Mouse (Mus musculus): ENCODE measurements around the gene Pacsin1. TPM values are rescaled to one million over a fixed set of nuclear protein-coding genes. Genes with fewer than 3 reads are reported as not detected.
"Not testable (repeated sequence)": the region's sequence is repeated elsewhere in the genome, so short reads cannot be mapped to it uniquely, and the experiment has no call there.

Gene Pacsin1
- polyA plus RNA-seq, 1 experiment from 2014 or later, result 4.7 TPM

DNA sequence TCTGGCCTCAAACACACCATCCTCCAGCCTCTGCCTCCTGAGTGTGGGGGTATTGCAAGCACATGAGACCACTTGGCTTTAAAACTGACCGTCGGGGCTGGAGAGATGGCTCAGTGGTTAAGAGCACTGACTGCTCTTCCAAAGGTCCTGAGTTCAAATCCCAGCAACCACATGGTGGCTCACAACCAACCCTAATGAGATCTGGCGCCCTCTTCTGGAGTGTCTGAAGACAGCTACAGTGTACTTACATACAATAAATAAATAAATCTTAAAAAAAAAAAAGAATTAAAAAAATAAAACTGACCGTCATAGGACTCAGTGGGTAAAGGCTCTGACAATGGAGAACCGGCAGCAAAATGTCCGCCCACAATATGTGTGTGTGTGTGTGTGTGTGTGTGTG is 15.5 kb upstream of the Pacsin1 start:
- WGBS, result 91% methylated on average over 6 of the region's 6 CpGs
- H3K9me3 ChIP-seq (replicated peaks; ENCODE audit: control insufficient read depth, low read length); H3K9ac ChIP-seq (replicated peaks; ENCODE audit: low read length); DNase-seq (ENCODE audit: low spot score); ATAC-seq (replicated peaks; ENCODE audit: insufficient number of reproducible peaks, low FRiP score, low TSS enrichment, low read depth); H3K4me2 ChIP-seq (ENCODE audit: low read depth, low read length); H3K4me1 ChIP-seq (ENCODE audit: control insufficient read depth, insufficient read depth, low read length); H3K4me3 ChIP-seq (ENCODE audit: low read depth, low read length); H3K36me3 ChIP-seq (replicated peaks; ENCODE audit: control insufficient read depth, insufficient read depth, low read depth, low read length); H3K27me3 ChIP-seq (ENCODE audit: control insufficient read depth, insufficient read depth, low read length); H3K27ac ChIP-seq (replicated peaks; ENCODE audit: low read depth, low read length): not testable (repeated sequence)

DNA sequence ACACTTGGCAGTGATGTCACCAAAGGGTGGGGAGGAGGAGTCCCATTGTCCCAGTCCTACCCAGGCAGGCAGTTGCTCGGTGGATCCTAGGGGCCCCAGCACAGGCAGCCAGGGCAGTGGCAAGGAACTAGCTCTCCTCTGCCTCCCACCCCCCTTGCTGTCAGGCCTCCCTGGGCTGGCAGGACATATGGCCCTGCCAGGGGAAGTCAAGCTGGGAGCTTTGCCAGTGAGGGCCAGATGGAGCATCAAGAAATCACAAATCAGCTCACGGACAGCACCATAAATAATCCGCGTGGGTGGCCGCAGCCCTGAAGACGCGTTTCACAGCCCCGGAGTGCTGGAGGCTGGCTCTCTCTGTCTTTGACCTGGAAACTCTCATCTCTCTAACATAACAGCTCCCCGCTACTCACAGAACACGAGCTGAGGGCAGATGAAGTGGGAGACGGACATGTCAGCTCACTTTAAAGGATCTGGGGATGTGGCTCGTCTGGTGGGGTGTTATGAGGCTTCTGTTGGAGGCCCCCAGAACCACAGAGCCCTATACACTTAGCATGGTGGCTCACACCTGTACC is 12.7 kb upstream of the Pacsin1 start:
- Histone ChIP-seq H3K36me3 (replicated peaks; ENCODE audit: control insufficient read depth, insufficient read depth, low read depth, low read length) (no peaks in the 10 kb centered on the region), H3K9ac (replicated peaks; ENCODE audit: low read length) (peak overlapping the region; percentile 22), H3K4me1 (ENCODE audit: control insufficient read depth, insufficient read depth, low read length) (no peaks in the 10 kb centered on the region), H3K4me2 (ENCODE audit: low read depth, low read length) (no peak overlapping the region), H3K9me3 (replicated peaks; ENCODE audit: control insufficient read depth, low read length) (no peaks in the 10 kb centered on the region), H3K27ac (replicated peaks; ENCODE audit: low read depth, low read length) (no peak overlapping the region), H3K4me3 (ENCODE audit: low read depth, low read length) (no peak overlapping the region), H3K27me3 (ENCODE audit: control insufficient read depth, insufficient read depth, low read length) (no peaks in the 10 kb centered on the region)
- DNase-seq (ENCODE audit: low spot score), result no peak
- no peak for ATAC-seq (replicated peaks; ENCODE audit: insufficient number of reproducible peaks, low FRiP score, low TSS enrichment, low read depth)
- 37% methylated on average over 12 of the region's 12 CpGs for whole genome bisulfite sequencing

DNA sequence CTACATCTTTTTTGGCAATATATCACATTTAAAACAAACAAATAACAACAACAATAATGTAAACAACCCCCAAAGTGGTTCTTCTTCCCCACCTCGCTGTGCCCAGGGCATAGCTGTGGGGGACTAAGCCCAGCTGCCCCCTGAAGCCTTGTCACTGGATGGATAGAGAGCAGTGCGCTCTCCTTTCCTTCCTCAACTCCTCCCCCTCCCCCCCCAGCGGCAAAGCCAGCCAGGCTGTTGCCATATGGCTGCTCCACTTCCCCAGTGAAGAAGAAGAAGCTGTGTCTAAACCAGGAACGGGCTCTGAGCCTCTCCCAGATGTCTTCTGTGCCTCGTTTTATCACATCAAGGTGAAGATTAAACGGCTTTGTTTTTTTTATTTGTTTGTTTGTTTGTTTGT is 12.2 kb upstream of the Pacsin1 start:
- Histone ChIP-seq H3K27me3 (ENCODE audit: control insufficient read depth, insufficient read depth, low read length) (no peaks in the 10 kb centered on the region), H3K9ac (replicated peaks; ENCODE audit: low read length) (no peak overlapping the region), H3K9me3 (replicated peaks; ENCODE audit: control insufficient read depth, low read length) (no peaks in the 10 kb centered on the region), H3K4me2 (ENCODE audit: low read depth, low read length) (no peak overlapping the region), H3K4me1 (ENCODE audit: control insufficient read depth, insufficient read depth, low read length) (no peaks in the 10 kb centered on the region), H3K27ac (replicated peaks; ENCODE audit: low read depth, low read length) (no peak overlapping the region), H3K36me3 (replicated peaks; ENCODE audit: control insufficient read depth, insufficient read depth, low read depth, low read length) (no peaks in the 10 kb centered on the region), H3K4me3 (ENCODE audit: low read depth, low read length) (no peak overlapping the region)
- 53% methylated on average over 6 of the region's 6 CpGs for WGBS
- DNase-seq (ENCODE audit: low spot score) (no peak), ATAC-seq (replicated peaks; ENCODE audit: insufficient number of reproducible peaks, low FRiP score, low TSS enrichment, low read depth) (no peak)

DNA sequence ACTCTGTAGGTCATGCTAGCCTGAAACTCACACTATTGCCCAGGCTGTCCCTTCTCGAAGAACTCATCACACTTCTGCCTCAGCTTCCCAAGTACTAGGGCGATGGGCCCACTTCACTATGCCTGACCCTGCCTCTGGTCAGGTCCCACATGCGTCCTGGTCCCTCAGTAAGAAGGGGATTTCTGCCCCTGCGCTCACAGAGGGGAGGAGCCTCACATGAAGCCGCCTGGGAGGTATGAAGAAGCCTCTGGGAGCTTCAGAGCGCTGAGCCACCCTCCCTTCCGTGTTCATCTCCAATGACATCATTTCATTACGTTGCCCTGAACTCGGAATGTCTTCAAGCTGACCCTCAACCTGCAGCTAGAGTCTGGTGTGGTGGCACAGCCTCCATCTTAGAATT is 11.6 kb upstream of the Pacsin1 start:
- Histone ChIP-seq H3K9me3 (replicated peaks; ENCODE audit: control insufficient read depth, low read length) (no peaks in the 10 kb centered on the region), H3K27me3 (ENCODE audit: control insufficient read depth, insufficient read depth, low read length) (no peaks in the 10 kb centered on the region), H3K4me3 (ENCODE audit: low read depth, low read length) (no peak overlapping the region), H3K9ac (replicated peaks; ENCODE audit: low read length) (no peak overlapping the region), H3K4me2 (ENCODE audit: low read depth, low read length) (no peak overlapping the region), H3K27ac (replicated peaks; ENCODE audit: low read depth, low read length) (no peak overlapping the region), H3K4me1 (ENCODE audit: control insufficient read depth, insufficient read depth, low read length) (no peaks in the 10 kb centered on the region), H3K36me3 (replicated peaks; ENCODE audit: control insufficient read depth, insufficient read depth, low read depth, low read length) (no peaks in the 10 kb centered on the region)
- ATAC-seq (replicated peaks; ENCODE audit: insufficient number of reproducible peaks, low FRiP score, low TSS enrichment, low read depth), result no peak
- DNase-seq (ENCODE audit: low spot score), result no peak
- WGBS, result 82% methylated on average over 9 of the region's 9 CpGs

DNA sequence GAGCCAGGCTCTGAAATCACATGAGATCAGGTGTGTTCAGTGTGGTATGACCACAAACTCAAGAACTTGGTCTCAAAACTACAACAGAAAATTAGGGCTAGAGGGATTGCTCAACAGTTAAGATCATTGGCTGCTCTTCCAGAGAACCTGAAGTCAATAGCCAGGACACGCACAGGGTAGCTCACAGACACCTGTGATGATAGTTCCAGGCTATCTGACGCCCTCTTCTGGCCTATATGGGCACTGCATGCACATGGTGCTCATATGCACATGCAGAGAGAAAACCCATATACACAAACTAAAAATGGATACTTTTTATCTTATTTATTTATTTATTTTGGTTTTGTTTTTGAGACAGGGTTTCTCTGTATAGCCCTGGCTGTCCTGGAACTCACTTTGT is 10.7 kb upstream of the Pacsin1 start:
- DNase-seq (ENCODE audit: low spot score) (no peak), ATAC-seq (replicated peaks; ENCODE audit: insufficient number of reproducible peaks, low FRiP score, low TSS enrichment, low read depth) (no peak)
- Histone ChIP-seq H3K4me1 (ENCODE audit: control insufficient read depth, insufficient read depth, low read length) (no peaks in the 10 kb centered on the region), H3K36me3 (replicated peaks; ENCODE audit: control insufficient read depth, insufficient read depth, low read depth, low read length) (no peaks in the 10 kb centered on the region), H3K9me3 (replicated peaks; ENCODE audit: control insufficient read depth, low read length) (no peaks in the 10 kb centered on the region), H3K4me2 (ENCODE audit: low read depth, low read length) (no peak overlapping the region), H3K27ac (replicated peaks; ENCODE audit: low read depth, low read length) (no peak overlapping the region), H3K27me3 (ENCODE audit: control insufficient read depth, insufficient read depth, low read length) (no peaks in the 10 kb centered on the region), H3K4me3 (ENCODE audit: low read depth, low read length) (no peak overlapping the region), H3K9ac (replicated peaks; ENCODE audit: low read length) (no peak overlapping the region)
- 46% methylated on average over 2 of the region's 2 CpGs for WGBS

DNA sequence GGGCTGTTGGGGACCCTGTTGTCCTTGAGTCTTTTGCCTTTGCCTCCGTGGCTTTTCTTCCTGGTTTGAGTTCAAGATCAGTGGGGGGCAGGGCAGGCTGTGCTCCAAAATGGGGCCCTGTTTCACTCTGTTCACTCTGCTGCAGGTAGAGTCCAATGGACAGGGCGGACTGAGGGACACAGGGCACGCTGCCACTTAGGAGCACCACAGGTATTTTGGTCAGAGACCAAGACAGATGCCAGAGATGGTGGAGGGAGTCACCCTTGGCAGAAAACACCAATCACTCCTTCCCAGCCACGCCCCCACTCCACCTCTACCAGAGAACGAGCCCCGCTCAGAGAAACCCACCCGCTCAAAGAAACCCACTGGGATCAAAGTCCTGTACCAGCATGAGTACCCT is 9.5 kb upstream of the Pacsin1 start:
- Histone ChIP-seq H3K9me3 (replicated peaks; ENCODE audit: control insufficient read depth, low read length) (no peaks in the 10 kb centered on the region), H3K9ac (replicated peaks; ENCODE audit: low read length) (no peak overlapping the region), H3K27ac (replicated peaks; ENCODE audit: low read depth, low read length) (no peak overlapping the region), H3K4me3 (ENCODE audit: low read depth, low read length) (no peak overlapping the region), H3K27me3 (ENCODE audit: control insufficient read depth, insufficient read depth, low read length) (no peaks in the 10 kb centered on the region), H3K4me2 (ENCODE audit: low read depth, low read length) (no peak overlapping the region), H3K36me3 (replicated peaks; ENCODE audit: control insufficient read depth, insufficient read depth, low read depth, low read length) (no peaks in the 10 kb centered on the region), H3K4me1 (ENCODE audit: control insufficient read depth, insufficient read depth, low read length) (no peaks in the 10 kb centered on the region)
- DNase-seq (ENCODE audit: low spot score) (no peak), ATAC-seq (replicated peaks; ENCODE audit: insufficient number of reproducible peaks, low FRiP score, low TSS enrichment, low read depth) (no peak)
- 39% methylated on average over 7 of the region's 7 CpGs for WGBS

DNA sequence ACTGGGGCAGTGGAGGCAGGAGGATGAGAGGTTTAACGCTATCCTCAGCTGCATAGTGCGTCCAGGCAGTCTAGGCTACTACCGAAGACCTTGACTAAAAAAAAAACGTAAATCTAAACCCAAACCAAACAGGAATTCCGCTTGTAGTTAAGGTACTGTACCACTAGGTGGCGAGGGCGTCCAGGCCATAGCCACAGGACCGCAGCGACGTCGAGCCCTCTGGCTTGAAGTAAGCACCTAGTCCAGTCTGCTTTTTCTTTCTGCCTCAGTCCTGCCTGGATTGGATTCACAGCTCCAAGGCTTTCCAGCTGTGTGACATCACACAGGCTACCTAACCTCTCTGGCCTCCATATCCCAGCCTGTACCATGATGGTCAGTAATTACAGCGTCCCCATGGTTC is 5.1 kb upstream of the Pacsin1 start:
- no peak overlapping the region for H3K4me2 ChIP-seq (ENCODE audit: low read depth, low read length)
- H3K9ac ChIP-seq (replicated peaks; ENCODE audit: low read length), result no peak overlapping the region
- ATAC-seq (replicated peaks; ENCODE audit: insufficient number of reproducible peaks, low FRiP score, low TSS enrichment, low read depth) (no peak), DNase-seq (ENCODE audit: low spot score) (peak; percentile 85)
- H3K27me3 ChIP-seq (ENCODE audit: control insufficient read depth, insufficient read depth, low read length), result peaks cover 2% of the 10 kb centered on the region; the same call in 1 of the 2 replicates
- no peaks in the 10 kb centered on the region for H3K36me3 ChIP-seq (replicated peaks; ENCODE audit: control insufficient read depth, insufficient read depth, low read depth, low read length)
- no peaks in the 10 kb centered on the region for H3K9me3 ChIP-seq (replicated peaks; ENCODE audit: control insufficient read depth, low read length)
- WGBS, result 10% methylated on average over 12 of the region's 12 CpGs
- H3K4me1 ChIP-seq (ENCODE audit: control insufficient read depth, insufficient read depth, low read length), result peaks cover 3% of the 10 kb centered on the region; the same call in 1 of the 2 replicates
- no peak overlapping the region for H3K4me3 ChIP-seq (ENCODE audit: low read depth, low read length)
- no peak overlapping the region for H3K27ac ChIP-seq (replicated peaks; ENCODE audit: low read depth, low read length)

DNA sequence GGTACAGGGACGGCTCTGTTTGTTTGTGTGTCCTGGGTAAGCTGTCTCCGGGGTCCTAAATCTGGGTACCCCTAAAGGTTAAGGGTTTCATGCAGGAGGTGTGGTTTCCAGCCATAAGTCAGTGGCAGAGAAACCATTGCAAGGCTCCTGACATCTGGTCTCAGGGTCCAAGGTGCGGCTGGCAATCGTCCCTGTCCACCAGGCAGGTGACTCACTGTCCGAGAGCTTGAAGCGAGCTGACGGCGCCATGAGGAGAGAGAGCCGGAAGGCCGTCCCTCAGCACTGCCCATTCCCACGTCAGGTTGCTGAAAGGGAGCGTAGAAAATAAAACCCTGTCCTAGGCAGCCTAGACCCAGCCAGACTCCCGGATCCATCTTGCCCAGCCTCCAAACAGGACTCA is 4.7 kb upstream of the Pacsin1 start:
- no peak for DNase-seq (ENCODE audit: low spot score)
- ATAC-seq (replicated peaks; ENCODE audit: insufficient number of reproducible peaks, low FRiP score, low TSS enrichment, low read depth), result no peak
- Histone ChIP-seq H3K27me3 (ENCODE audit: control insufficient read depth, insufficient read depth, low read length) (peaks cover 6% of the 10 kb centered on the region; the same call in 1 of the 2 replicates), H3K9ac (replicated peaks; ENCODE audit: low read length) (no peak overlapping the region), H3K27ac (replicated peaks; ENCODE audit: low read depth, low read length) (no peak overlapping the region), H3K9me3 (replicated peaks; ENCODE audit: control insufficient read depth, low read length) (no peaks in the 10 kb centered on the region), H3K36me3 (replicated peaks; ENCODE audit: control insufficient read depth, insufficient read depth, low read depth, low read length) (no peaks in the 10 kb centered on the region), H3K4me2 (ENCODE audit: low read depth, low read length) (no peak overlapping the region), H3K4me3 (ENCODE audit: low read depth, low read length) (no peak overlapping the region), H3K4me1 (ENCODE audit: control insufficient read depth, insufficient read depth, low read length) (peaks cover 4% of the 10 kb centered on the region; the same call in 1 of the 2 replicates)
- WGBS, result 78% methylated on average over 13 of the region's 13 CpGs
